Mouse (Mus musculus): ENCODE results near the gene Acsl4.

DNA sequence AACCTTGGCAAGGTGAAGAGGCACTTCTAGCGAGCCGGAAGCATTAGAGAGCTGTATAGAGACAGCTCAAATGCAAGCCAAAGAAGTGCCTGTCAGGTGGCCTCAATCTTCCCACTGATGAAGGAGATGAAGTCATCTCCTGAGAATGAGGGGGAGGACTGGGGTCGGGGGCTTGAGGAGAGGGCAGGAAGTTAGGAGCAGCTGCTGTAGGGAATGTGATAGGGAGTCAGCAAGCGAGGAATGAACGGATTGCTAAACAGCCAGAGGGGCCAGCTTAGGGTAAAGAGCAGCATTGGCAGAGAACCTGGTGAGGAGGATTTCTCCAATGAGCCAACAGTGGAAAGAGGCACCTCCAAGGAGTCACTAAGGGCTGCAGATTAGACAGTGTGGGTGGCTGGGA lies 104.4 kb downstream of the Acsl4 start:
- TF ChIP-seq POLR2A (IDR thresholded peaks at IDR 0.05; ENCODE audit: borderline replicate concordance, insufficient read depth, low read length) (no peak), CTCF (IDR thresholded peaks at IDR 0.05; ENCODE audit: borderline replicate concordance, insufficient read depth, low read depth, low read length) (no peak)

All from cerebellum, adult 2 months (tissue).